Mouse (Mus musculus): ENCODE measurements at regions not wholly inside any gene's neighbourhood (a gene's known extent, or its start where the extent isn't known, plus 50 kb on each side); places are given as distances from the start of the nearest gene placed in this dataset.

- TF ChIP-seq CTCF (IDR thresholded peaks at IDR 0.05; ENCODE audit: borderline replicate concordance, insufficient read depth, low read depth, low read length): no peak
- TF ChIP-seq POLR2A (IDR thresholded peaks at IDR 0.05; ENCODE audit: borderline replicate concordance, insufficient read depth, low read length): no peak
Observed at GRCm38 (mm10) chr17:91425120-91425519, 332.2 kb upstream of the Nrxn1 start.

Data from cerebellum, adult 2 months (tissue).